16 mouse cellular contexts compared by ENCODE assay signal in genomic region chr4:27987986-27988423, GRCm38 (mm10).
DNase-seq lines count a peak whose midpoint lies in the region; ATAC-seq lines count a peak whose summit lies in the region.
"Had no signal": no experiment of that assay in that cellular context is flagged by ENCODE, and none has a peak within 500 bp of the region (broad histone marks: within the 10 kb centered on the region; RNA-seq: fewer than 3 reads in every experiment).

No protein-coding gene starts in this region.

- peaks cover 5% of the 10 kb centered on the region for H3K4me1 ChIP-seq in hindbrain, embryonic 12.5 days
- 0 out of 2 replicates have a peak, but pooled peaks cover 2% of the 10 kb centered on the region for H3K4me1 ChIP-seq in midbrain, embryonic 16.5 days (ENCODE audit: control insufficient read depth, insufficient read depth, low read length)
- H3K4me1 ChIP-seq: kidney, embryonic 15.5 days; limb, embryonic 10.5 days; liver, embryonic 15.5 days had no signal

- WGBS in hindbrain, embryonic 12.5 days: 20% methylated on average over 4 of the region's 4 CpGs
- 7% methylated on average over 4 of the region's 4 CpGs for WGBS in midbrain, embryonic 16.5 days

- no peaks in the 10 kb centered on the region for H3K27me3 ChIP-seq in hindbrain, embryonic 12.5 days
- peaks cover 2% of the 10 kb centered on the region; the same call in 1 of the 2 replicates for H3K27me3 ChIP-seq in midbrain, embryonic 16.5 days (ENCODE audit: control insufficient read depth, insufficient read depth, low read depth, low read length)
- H3K27me3 ChIP-seq: kidney, embryonic 15.5 days; liver, embryonic 15.5 days had no signal

- no peak overlapping the region for H3K9ac ChIP-seq in hindbrain, embryonic 12.5 days
- H3K9ac ChIP-seq in midbrain, embryonic 16.5 days (ENCODE audit: low read depth, low read length): no peak overlapping the region
- H3K9ac ChIP-seq: kidney, embryonic 15.5 days; liver, embryonic 15.5 days had no signal

- no peak overlapping the region for H3K4me2 ChIP-seq in hindbrain, embryonic 12.5 days (replicated peaks)
- no peak overlapping the region for H3K4me2 ChIP-seq in midbrain, embryonic 16.5 days (ENCODE audit: low read length)
- H3K4me2 ChIP-seq: kidney, embryonic 15.5 days; liver, embryonic 15.5 days had no signal

- DNase-seq in R1 (ENCODE audit: low read depth, low spot score): peak; percentile 44
- DNase-seq in embryo, embryonic 10 days (ENCODE audit: low spot score): peak; percentile 68
- DNase-seq in lung, adult 18-20 months: no peak
- DNase-seq in gastrocnemius, adult 8-10 months (ENCODE audit: low spot score in 2 of 2): no peak
- DNase-seq in thymus, postnatal 4 days: no peak
- DNase-seq: cerebellum, adult 9-10 months; gastrocnemius, postnatal 14 days; heart, postnatal 36 days; layer of hippocampus, adult 9-11 months; lung, postnatal 4 days had no signal

- no peaks in the 10 kb centered on the region for H3K9me3 ChIP-seq in hindbrain, embryonic 12.5 days (replicated peaks)
- H3K9me3 ChIP-seq in midbrain, embryonic 16.5 days (replicated peaks; ENCODE audit: control insufficient read depth, low read length, poor library complexity, severe bottlenecking): no peaks in the 10 kb centered on the region
- H3K9me3 ChIP-seq: kidney, embryonic 15.5 days; limb, embryonic 10.5 days; liver, embryonic 15.5 days had no signal

- 0 out of 2 replicates have a peak overlapping the region, but pooled peaks have one; percentile 6 for H3K27ac ChIP-seq in hindbrain, embryonic 12.5 days
- H3K27ac ChIP-seq in midbrain, embryonic 16.5 days (ENCODE audit: low read length): no peak overlapping the region
- H3K27ac ChIP-seq: kidney, embryonic 15.5 days; limb, embryonic 10.5 days; liver, embryonic 15.5 days; stomach, postnatal 0 days had no signal

- ATAC-seq in hindbrain, embryonic 12.5 days (ENCODE audit: low FRiP score): peak; percentile 84
- ATAC-seq in midbrain, embryonic 16.5 days: peak; percentile 68; the same call in 1 of the 2 replicates

- no peaks in the 10 kb centered on the region for H3K36me3 ChIP-seq in hindbrain, embryonic 12.5 days
- no peaks in the 10 kb centered on the region for H3K36me3 ChIP-seq in midbrain, embryonic 16.5 days (ENCODE audit: control insufficient read depth, insufficient read depth, low read length)
- H3K36me3 ChIP-seq: kidney, embryonic 15.5 days; limb, embryonic 10.5 days; liver, embryonic 15.5 days had no signal

- no peak overlapping the region for H3K4me3 ChIP-seq in hindbrain, embryonic 12.5 days
- no peak overlapping the region for H3K4me3 ChIP-seq in midbrain, embryonic 16.5 days (ENCODE audit: low read depth, low read length)
- H3K4me3 ChIP-seq: kidney, embryonic 15.5 days; limb, embryonic 10.5 days; liver, embryonic 15.5 days had no signal

Comparison
In these comparisons a context has a peak if more than half of its experiments do, and no peak if none do; other contexts are left out.
1. DNase-seq: peak in R1 (single experiment) and embryo, embryonic 10 days (single experiment); none in lung, adult 18-20 months (0 of 2), gastrocnemius, adult 8-10 months (0 of 2) and thymus, postnatal 4 days (single experiment).